Mouse (Mus musculus) induced T-regulatory cell, adult 2 months (primary cell): ENCODE results near the gene Glb1.

ENCODE experiments used
- DNase-seq: peaks from one replicate; pipeline ENCODE4 v3.0.0-alpha.2; 2012; ENCODE audit warnings: low read depth

The Glb1 gene

DNA sequence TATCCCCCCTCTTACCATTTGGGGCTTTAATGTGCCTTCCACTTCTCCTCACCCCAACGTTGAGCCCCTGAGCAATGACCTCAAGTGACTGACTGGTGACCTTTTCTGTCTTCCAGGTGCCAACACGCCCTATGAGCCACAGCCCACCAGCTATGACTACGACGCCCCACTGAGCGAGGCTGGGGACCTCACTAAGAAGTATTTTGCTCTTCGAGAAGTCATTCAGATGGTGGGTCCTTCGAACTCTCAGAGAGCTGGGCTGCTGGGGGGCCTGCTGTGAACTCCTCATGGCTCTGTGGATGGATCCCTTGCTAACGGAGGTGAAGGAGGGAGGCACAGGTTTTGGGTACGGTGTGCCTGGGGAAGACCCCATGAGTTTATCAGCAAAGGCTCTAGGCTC lies 42.0 kb downstream of the Glb1 start:
- peak; percentile 73 for DNase-seq

DNA sequence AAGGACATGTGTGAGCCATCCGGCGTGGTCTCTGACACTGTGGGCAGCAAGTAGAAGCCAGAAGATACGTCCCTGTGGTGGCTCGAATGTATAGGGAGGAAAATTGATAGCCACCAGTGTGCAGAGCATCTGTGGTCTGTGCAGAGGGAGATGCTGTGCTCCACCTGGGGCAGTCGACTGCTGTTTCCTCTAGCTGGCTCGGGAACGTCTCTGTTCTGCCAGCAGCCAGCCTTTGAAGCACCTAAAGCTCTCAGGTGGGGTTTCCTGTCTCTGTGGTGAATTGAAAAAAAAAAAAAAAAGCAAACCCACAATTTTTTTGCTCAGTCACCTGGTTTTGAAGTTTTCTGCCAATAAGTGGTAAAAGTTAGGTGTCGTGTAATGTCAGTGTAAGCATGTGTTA lies 42.5 kb downstream of the Glb1 start:
- DNase-seq, result peak; percentile 91

- DNase-seq, result no peak
These were observed 46.0 kb downstream of the Glb1 start for GRCm38 (mm10) chr9:114446887-114447286.

DNA sequence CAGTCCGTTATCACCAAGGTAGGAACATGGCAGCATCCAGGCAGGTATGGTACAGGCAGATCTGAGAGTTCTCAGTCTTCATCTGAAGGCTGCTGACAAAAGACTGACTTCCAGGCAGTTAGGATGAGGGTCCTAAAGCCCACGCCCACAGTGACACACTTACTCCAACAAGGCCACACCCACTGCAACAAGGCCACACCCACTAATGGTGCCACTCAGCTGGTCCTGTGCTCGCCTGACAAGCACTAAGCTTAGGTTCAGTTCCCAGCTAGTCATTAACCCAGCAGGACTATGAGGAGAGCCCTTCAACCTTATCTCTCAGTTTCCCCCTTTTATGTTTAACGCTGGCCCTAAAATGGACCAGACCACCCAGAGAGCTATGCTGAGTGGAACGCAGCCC lies 47.8 kb downstream of the Glb1 start:
- no peak for DNase-seq

DNA sequence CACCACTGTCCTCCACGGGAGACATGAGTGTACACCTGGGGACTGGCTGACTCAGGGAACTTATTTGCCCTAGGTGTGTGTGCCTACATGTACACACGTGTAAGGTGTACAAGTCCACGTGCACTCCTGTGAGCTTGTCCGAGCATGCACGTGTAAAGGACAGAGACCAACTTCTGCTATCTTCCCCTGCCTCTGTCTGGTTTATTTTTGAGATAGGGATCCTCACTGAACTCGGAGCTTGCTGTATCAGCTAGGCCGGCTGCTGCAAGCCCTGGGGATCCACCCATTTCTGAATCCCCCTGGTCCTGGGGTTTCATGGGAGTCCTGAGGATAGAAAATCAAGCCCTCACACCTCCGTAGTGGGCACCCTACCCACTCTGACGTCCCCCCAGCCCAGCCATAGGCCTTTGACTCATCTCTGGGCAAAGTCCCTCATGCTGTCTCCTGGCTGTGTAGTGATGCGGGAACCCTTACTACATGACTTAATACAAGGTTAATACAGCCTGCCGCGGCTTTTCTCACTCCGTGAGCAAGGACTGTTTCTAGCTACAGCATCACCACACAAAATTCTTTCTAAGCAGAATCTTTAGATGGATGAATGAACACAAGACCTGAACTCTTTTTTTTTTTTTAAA lies 48.4 kb downstream of the Glb1 start:
- DNase-seq, result no peak

DNA sequence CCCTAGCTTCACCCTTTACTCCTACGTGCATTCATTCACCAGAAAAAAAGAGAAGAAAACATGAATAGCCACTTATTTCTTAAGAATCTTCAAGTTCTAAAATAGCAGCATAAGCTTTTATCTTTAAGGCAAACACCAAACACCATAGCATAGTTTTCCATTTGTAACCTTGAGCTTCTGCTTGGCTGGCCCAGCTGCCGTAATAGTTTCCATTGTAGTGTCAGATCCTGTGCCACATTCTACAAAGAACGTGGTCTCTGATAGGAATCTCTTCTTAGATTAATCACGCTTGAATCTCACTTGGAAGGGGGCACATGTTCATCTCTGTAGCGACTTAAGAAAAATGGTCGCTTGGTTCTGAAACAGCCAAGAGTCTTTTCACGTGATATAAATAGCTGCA lies 50.7 kb downstream of the Glb1 start:
- DNase-seq, result peak; percentile 87

- peak; percentile 79 for DNase-seq
These were observed 51.5 kb downstream of the Glb1 start for GRCm38 (mm10) chr9:114452418-114452817.

DNA sequence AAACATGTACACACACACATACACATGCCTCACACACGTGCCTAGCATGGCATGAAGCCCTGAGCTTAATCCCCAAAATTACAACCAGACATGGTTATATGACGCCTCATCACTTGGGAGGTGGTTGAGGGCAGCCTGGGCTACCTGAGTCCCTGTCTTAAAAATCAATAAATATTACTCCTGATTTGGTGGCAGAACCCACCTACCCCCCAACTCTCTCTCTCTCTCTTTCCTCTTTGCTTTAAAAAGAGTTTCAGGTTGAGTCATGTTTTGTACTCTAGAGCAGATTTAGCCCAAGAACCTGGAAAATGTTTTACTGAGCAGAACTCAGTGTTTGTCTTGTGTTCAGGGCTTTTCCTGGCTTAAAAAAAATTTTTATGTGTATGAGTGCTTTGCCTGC lies 54.5 kb downstream of the Glb1 start:
- peak; percentile 71 for DNase-seq

- peak; percentile 67 for DNase-seq
These were observed 57.6 kb downstream of the Glb1 start for GRCm38 (mm10) chr9:114458436-114458835.

DNA sequence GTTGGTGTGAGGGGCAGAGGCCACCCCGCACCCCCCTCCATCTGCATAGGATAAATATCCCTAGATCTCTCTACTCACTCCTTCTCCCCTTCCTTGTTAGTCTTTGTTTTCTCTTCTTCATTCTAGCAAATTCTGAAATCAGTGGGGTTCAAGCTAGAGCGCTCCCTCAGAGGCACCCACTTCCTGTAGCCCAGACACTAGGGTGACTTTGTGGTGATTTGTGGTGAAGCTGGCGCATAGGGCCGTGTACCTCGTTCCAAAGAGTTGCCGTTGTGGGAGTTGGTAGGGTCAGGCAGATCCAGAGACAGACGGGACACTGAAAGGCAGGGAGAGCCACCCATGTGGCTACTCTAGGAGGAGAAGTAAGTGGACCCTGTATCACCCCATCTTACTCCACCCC lies 61.7 kb downstream of the Glb1 start:
- peak; percentile 66 for DNase-seq

DNA sequence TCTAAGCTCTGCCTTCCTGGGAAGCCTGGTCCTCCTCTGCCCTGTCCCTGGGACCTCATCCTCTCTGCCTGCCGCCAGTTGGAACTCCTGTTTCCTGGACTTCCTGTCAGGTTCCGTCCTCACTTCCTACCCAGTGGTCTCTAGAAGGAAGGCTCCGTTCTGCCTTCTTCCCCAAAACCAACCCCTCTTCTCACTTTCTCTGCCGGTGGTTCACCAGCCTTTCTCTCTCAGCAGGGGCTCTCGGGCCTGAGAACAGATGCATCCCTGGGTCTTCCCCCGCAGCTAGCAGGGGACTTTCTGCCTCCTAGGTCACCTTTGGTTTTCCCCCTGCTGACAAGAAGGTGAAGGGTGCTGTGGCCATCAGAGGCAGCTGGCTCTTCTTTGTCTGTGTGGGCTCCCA lies 64.6 kb downstream of the Glb1 start:
- peak; percentile 46 for DNase-seq

DNA sequence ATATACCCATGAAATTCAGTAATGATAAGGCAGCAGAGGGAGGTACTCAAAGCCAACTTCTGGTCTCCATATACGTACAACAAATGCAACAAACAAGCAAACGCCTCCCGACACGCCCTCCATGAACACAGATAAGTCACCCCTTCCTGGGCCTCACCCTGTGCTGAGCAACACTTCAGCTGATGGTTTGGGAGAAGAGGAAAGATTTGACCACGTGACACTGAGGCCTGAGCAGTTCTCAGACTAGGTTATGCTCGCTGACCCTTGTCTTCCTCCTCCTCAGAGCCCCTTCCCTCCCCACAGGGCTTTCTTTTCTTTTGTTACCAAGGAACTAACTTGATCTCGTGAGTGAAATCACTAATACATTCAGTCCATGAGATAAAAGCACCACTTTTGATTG lies 66.0 kb downstream of the Glb1 start:
- DNase-seq, result peak; percentile 73

GRCm38 (mm10) chr9:114468217-114468616 lies 67.3 kb downstream of the Glb1 start:
- DNase-seq, result peak; percentile 59

- DNase-seq, result peak; percentile 60
These were observed 67.8 kb downstream of the Glb1 start for GRCm38 (mm10) chr9:114468701-114469100.

- DNase-seq, result peak; percentile 65
These were observed 71.0 kb downstream of the Glb1 start for GRCm38 (mm10) chr9:114471892-114472291.

DNA sequence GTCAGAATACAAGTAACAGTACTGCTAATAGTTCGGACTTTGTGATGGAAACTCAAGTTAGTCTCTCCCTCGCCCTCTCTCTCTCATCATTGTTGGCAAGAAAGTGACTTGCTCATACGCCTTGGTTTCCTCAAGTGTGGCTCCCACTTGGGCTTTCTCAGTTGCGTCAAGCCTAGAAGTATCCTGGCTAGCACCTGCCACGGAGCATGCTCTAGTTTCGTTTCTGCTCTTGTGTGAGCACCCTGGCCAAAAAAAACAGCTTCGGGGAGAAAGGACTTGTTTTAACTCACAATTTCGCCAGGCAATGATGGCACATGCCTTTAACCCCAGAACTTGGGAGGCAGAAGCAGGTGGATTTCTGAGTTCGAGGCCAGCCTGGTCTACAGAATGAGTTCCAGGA lies 76.1 kb downstream of the Glb1 start:
- peak; percentile 81 for DNase-seq

DNA sequence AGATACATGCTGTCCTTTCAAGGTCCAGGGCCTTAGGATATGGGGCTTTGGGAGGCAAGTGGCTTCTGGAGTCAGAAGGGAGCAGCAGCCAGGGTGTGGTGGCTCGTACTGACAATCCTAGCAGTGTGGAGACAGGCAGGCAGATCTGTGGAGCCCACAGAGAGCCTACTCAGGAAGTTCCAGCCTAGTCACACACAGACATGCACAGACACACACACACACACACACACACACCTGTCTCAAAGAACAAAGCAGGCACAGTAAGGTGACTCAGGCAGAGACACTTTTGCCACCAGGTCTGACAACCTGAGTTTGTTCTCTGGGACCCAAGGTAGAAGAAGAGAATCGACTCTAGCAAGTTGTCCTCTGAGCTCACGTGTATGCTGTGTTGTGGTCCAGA lies 80.1 kb downstream of the Glb1 start:
- DNase-seq, result peak; percentile 63

DNA sequence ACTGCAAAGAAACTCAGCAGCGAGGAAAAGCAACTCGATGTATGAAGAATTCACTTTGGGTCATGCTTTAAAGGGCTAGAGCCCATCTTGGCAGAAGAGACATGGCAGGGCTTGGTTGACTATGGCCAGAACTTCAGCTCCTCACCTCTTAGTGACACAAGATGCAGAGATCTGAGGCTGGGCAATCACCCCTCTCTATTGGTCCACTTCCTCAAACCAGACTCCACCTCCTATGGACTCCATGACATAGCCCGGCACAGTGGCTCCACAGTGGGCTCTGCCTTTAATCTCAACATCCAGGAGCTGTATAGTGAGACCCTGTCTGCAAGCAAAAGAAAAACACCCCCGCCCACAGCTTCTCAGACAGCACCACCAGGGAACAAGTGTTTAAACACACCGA lies 83.9 kb downstream of the Glb1 start:
- no peak for DNase-seq

DNA sequence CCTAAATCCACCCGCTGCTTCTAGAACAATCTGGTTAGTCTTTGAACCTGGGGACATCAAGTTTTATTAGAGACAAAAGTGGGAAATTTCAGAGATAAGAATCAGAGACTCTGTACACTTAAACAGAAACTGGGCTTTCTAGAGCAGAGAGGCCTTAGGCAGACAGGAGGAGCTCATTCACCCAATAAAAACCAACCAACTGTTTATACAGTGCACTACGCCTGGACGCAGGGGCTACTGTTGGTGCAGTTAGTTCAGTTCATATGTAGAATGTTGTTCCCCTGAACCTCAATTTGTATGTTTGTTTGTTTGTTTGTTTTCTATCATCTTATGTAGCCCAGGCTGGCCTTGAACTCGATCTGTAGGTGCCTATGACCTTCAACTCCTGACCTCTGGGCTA lies 85.9 kb downstream of the Glb1 start:
- peak; percentile 62 for DNase-seq

DNA sequence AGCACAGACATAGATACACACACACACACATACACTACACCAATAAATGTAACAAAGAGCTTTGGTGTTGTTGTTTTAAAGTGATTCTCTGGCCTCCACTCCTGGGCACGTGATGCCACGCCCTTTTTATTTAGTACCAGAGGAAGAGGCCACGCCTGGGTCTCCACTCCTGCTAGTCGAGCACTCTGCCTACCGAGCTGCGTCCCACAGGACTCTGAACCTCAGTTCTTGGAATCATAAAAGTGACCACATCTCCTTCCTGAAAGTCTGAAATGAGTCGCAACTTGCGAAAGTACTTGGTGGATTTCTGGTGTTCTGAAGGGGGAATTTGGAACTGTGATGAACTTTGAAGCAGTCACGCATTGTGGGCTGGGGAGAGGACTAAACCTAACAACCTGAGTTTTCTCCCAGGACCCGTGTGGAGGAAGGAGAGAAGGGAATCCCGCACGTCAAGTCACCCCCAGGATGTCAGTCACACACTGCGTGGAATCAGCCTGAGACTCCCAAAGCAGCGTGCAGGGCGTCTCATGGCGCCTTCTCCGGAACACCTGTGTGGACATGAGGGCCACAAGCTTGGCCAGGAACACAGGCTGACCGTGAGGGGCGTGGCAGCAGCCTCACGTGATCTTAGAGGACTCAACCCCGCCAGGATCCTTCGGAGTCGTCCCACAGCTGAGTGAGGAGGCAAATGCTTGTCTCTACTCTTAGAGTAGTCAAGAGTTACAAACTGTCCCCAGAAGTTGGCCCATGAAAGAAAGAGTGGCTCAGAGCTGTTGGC lies 86.8 kb downstream of the Glb1 start:
- peak; percentile 77 for DNase-seq

DNA sequence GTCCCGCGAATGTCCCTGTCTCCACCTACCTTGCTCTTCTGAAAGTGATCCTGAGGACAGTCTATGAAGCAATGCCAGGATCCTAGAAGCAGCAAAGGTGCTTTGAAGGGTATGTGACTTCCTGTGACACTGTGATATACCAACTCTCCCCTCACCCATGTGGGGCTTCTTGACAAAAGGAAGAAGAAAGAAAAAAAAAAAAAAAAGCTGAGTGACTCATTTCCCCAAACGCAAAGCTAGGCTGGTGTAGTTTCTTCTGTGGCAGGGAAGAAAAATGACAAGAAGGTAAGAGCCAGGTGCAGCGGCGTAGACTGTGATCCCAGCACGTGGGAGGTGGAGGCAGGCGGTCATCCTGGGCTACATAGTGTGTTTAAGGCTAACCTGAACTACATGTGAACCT lies 95.6 kb downstream of the Glb1 start:
- peak; percentile 86 for DNase-seq

DNA sequence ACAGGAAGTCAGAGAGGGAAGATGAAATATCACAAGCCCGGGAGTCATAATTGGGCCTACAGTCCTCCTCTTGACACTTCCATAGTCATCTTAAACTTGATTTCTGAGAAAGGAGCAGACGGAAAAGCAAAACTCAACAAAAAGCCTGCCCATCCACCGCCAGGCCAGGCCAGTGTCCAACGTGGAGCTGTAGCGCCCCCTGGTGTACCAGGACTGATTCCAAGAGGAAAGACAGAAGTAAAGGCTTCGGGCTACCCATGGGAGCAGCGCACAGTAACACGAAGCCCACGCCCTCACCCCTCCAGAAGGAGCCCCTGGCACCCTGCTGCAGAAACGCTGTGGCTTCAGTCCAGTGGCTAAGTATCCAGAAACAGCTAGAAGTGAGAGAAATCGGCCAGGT lies 97.3 kb downstream of the Glb1 start:
- peak; percentile 95 for DNase-seq

- peak; percentile 86 for DNase-seq
These were observed 99.1 kb downstream of the Glb1 start for GRCm38 (mm10) chr9:114499783-114500515.
